Mouse (Mus musculus) adrenal gland, adult 18-20 months (tissue): ENCODE results near the gene Gm8362. TPM values are rescaled to one million over a fixed set of nuclear protein-coding genes. Genes with fewer than 3 reads are reported as not detected.
"Not testable (repeated sequence)": the region's sequence is repeated elsewhere in the genome, so short reads cannot be mapped to it uniquely, and the experiment has no call there.

Source experiments
- DNase-seq, 2 experiments: peaks; one replicate each; pipeline ENCODE4 v3.0.0; 2021 to 2022; ENCODE audit warnings: low spot score in 2 of 2
- long read RNA-seq, 2 experiments: library from polyadenylated mRNA; stranded (forward); transcript quantifications; one replicate each; pipeline ENCODE4 v2.0.0; 2021
- total RNA-seq, 2 experiments: library from RNA; stranded (reverse); gene quantifications; 1 replicate in 1 of 2; 2 replicates in 1 of 2; pipeline ENCODE4 v1.2.3; 2021

The Gm8362 gene
- not detected for total RNA-seq
- long read RNA-seq, experiment 1: 0 reads
- long read RNA-seq, experiment 2: 0 reads

GRCm38 (mm10) chr14:6774311-6774710 is at the start of gene Gm8362:
Gene Gm8362, minus strand, starts transcription at chr14:6774411.
- not testable (repeated sequence) for DNase-seq

GRCm38 (mm10) chr14:6823297-6823696 is 49.1 kb upstream of the Gm8362 start:
- not testable (repeated sequence) for DNase-seq

GRCm38 (mm10) chr14:6757231-6757536 is 17.0 kb downstream of the Gm8362 start:
- not testable (repeated sequence) for DNase-seq

- peak in 1 of 2 experiments; percentile 6 for DNase-seq
Measured at GRCm38 (mm10) chr14:6756384-6757230, 17.6 kb downstream of the Gm8362 start.

- not testable (repeated sequence) for DNase-seq
Measured at GRCm38 (mm10) chr14:6742232-6742631, 32.0 kb downstream of the Gm8362 start, which contains the start of gene Gm3636. Gene Gm3636, minus strand, starts transcription at chr14:6742332.

GRCm38 (mm10) chr14:6720151-6720550 is 54.1 kb downstream of the Gm8362 start, which contains the start of gene Gm8050:
Gene Gm8050, minus strand, starts transcription at chr14:6720251.
- DNase-seq: not testable (repeated sequence)

Other genes with a start within 250 kb of the Gm8362 start
- not detected for gene Gm8356, start 237.1 kb downstream of the Gm8362 start, total RNA-seq
- gene Gm3629, start 183.8 kb downstream of the Gm8362 start, total RNA-seq: under 1 TPM in 1 of 2 experiments, not detected in 1; 0.35 TPM
- gene Gm3460, start 152.0 kb downstream of the Gm8362 start, total RNA-seq: not detected
- not detected for gene Gm10251, start 90.2 kb downstream of the Gm8362 start, total RNA-seq
- not detected for gene Gm8050, start 54.2 kb downstream of the Gm8362 start, total RNA-seq
- not detected for gene Gm3636, start 32.1 kb downstream of the Gm8362 start, total RNA-seq
- not detected for gene Gm3642, start 65.9 kb upstream of the Gm8362 start, total RNA-seq
- gene Gm3667, start 115.6 kb upstream of the Gm8362 start, total RNA-seq: not detected
- gene Gm6356, start 199.4 kb upstream of the Gm8362 start, total RNA-seq: not detected